Mouse (Mus musculus): Measurements from ENCODE around the gene Tmem102. TPM values are rescaled to one million over a fixed set of nuclear protein-coding genes. Genes with fewer than 3 reads are reported as not detected.

Tmem102 gene
- polyA plus RNA-seq, 1 experiment from 2014 or later, result 22.9 TPM

DNA sequence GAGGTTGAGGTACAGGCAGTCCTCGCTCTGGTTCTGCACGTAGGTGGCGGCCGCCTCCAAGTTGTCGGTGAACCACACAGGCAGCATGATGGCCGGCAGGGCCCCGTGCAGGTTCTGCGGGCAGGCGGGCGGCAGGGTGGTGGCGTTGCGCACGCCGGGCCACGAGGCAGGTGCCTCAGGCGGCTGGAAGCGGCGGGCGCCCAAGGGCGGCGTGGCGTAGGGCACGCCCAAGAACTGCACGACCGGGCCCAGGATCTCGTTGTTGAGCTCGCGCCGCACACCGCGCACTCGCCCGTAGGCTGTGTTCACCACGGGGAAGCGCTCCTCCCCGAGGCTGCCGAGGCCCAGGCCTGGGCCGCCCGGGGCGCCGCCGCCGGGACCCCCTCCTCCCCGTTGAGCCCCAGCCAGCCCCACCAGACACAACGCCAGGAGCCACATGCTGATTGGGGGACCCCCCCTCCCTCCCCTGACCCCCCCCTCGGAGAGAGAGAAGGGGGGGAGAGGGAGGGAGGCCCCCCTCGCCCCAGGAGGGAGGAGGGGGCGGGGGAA lies 28.7 kb upstream of the Tmem102 start:
- Histone ChIP-seq H3K9me3 (ENCODE audit: control insufficient read depth, low read length) (no peaks in the 10 kb centered on the region), H3K4me2 (ENCODE audit: low read length) (peak overlapping the region; percentile 77), H3K27ac (ENCODE audit: low read depth) (peak overlapping the region; percentile 11; the same call in 1 of the 2 replicates), H3K4me3 (ENCODE audit: low read depth, low read length) (peak overlapping the region; percentile 79), H3K4me1 (replicated peaks; ENCODE audit: control insufficient read depth, insufficient read depth, low read length) (peaks cover 28% of the 10 kb centered on the region), H3K9ac (ENCODE audit: low read length) (peak overlapping the region; percentile 60), H3K36me3 (ENCODE audit: control insufficient read depth, insufficient read depth, low read length) (peaks cover 20% of the 10 kb centered on the region), H3K27me3 (replicated peaks; ENCODE audit: control insufficient read depth, insufficient read depth, low read length) (no peaks in the 10 kb centered on the region)
- ATAC-seq (replicated peaks; ENCODE audit: low FRiP score, low TSS enrichment, low read depth) (no peak), DNase-seq (ENCODE audit: low spot score) (peak; percentile 70)
- WGBS, result 16% methylated on average over 31 of the region's 48 CpGs

DNA sequence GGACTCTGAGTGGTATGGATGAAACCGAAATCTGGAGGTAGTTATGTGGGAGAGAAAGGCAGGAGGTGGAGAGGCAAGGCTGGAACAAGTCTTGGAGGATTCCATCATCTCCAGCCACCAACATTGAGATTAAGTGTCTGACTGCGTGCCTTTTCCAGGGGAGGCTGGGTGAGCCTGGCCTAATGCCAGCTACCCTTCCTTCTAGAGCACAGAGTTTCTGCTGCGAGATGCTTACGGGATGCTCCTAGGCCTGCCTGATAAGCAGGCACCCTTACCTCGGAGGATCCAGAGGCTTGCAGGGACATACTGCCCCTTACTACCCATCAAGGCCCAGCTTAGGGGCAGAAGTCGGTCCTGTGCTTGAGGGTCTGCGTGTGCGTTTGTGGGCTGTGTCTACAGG lies 28.1 kb upstream of the Tmem102 start:
- Histone ChIP-seq H3K27me3 (replicated peaks; ENCODE audit: control insufficient read depth, insufficient read depth, low read length) (no peaks in the 10 kb centered on the region), H3K9me3 (ENCODE audit: control insufficient read depth, low read length) (no peaks in the 10 kb centered on the region), H3K4me2 (ENCODE audit: low read length) (peak overlapping the region; percentile 77), H3K9ac (ENCODE audit: low read length) (peak overlapping the region; percentile 60; the same call in 1 of the 2 replicates), H3K27ac (ENCODE audit: low read depth) (0 out of 2 replicates have a peak overlapping the region, but pooled peaks have one; percentile 11), H3K4me1 (replicated peaks; ENCODE audit: control insufficient read depth, insufficient read depth, low read length) (peaks cover 25% of the 10 kb centered on the region), H3K36me3 (ENCODE audit: control insufficient read depth, insufficient read depth, low read length) (peaks cover 22% of the 10 kb centered on the region), H3K4me3 (ENCODE audit: low read depth, low read length) (peak overlapping the region; percentile 79)
- DNase-seq (ENCODE audit: low spot score) (no peak), ATAC-seq (replicated peaks; ENCODE audit: low FRiP score, low TSS enrichment, low read depth) (no peak)
- 55% methylated on average over 8 of the region's 8 CpGs for WGBS

DNA sequence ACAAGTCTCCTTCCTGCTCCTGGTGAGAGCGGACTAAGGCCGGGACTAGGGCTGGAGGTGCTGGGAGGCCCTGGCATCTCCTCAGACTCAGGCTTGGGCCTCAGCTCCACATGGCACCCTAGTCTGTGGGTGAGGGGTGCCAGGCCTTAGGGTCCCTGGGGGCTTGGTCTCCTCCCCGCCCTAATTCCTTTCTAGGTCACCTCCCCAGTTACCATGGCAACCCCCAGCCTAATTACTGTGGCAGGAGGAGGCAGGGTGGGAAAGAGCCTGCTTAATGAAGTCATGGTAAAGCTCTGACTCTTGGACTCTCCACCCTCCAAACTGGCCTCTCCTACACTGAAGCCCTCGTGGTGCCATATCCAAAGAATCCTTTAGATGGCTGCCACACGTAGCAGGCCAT lies 23.4 kb upstream of the Tmem102 start:
- Histone ChIP-seq H3K27me3 (replicated peaks; ENCODE audit: control insufficient read depth, insufficient read depth, low read length) (no peaks in the 10 kb centered on the region), H3K9ac (ENCODE audit: low read length) (no peak overlapping the region), H3K27ac (ENCODE audit: low read depth) (no peak overlapping the region), H3K4me3 (ENCODE audit: low read depth, low read length) (no peak overlapping the region), H3K4me1 (replicated peaks; ENCODE audit: control insufficient read depth, insufficient read depth, low read length) (0 out of 2 replicates have a peak, but pooled peaks cover 4% of the 10 kb centered on the region), H3K4me2 (ENCODE audit: low read length) (no peak overlapping the region), H3K9me3 (ENCODE audit: control insufficient read depth, low read length) (no peaks in the 10 kb centered on the region), H3K36me3 (ENCODE audit: control insufficient read depth, insufficient read depth, low read length) (peaks cover 67% of the 10 kb centered on the region)
- no peak for DNase-seq (ENCODE audit: low spot score)
- no peak; the same call in 1 of the 2 replicates for ATAC-seq (replicated peaks; ENCODE audit: low FRiP score, low TSS enrichment, low read depth)
- 65% methylated on average over 5 of the region's 5 CpGs for WGBS

DNA sequence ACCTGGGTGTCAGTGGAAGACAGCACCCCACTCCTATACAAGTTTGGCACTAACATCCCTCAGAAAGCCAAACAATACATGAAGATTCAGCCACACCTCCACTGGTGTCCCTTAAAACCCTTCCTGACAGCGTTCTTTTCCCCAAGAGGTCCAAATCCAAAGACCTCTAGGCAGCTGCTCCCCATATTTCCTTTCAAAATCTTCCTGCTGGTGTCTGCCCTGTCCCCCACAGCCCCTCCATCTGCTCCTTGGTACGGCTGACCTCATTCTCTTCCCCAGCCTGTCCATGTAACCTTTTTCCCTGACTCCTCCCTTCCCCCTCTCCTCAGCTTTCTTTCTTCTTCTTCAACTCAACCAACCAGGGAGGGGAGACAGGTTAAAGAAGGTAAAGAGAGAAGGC lies 18.0 kb upstream of the Tmem102 start:
- Histone ChIP-seq H3K4me3 (ENCODE audit: low read depth, low read length) (no peak overlapping the region), H3K36me3 (ENCODE audit: control insufficient read depth, insufficient read depth, low read length) (peaks cover 45% of the 10 kb centered on the region), H3K27me3 (replicated peaks; ENCODE audit: control insufficient read depth, insufficient read depth, low read length) (no peaks in the 10 kb centered on the region), H3K27ac (ENCODE audit: low read depth) (no peak overlapping the region), H3K9ac (ENCODE audit: low read length) (no peak overlapping the region), H3K9me3 (ENCODE audit: control insufficient read depth, low read length) (no peaks in the 10 kb centered on the region), H3K4me1 (replicated peaks; ENCODE audit: control insufficient read depth, insufficient read depth, low read length) (no peaks in the 10 kb centered on the region), H3K4me2 (ENCODE audit: low read length) (no peak overlapping the region)
- WGBS, result 87% methylated on average over 2 of the region's 2 CpGs
- DNase-seq (ENCODE audit: low spot score), result no peak
- ATAC-seq (replicated peaks; ENCODE audit: low FRiP score, low TSS enrichment, low read depth), result no peak

DNA sequence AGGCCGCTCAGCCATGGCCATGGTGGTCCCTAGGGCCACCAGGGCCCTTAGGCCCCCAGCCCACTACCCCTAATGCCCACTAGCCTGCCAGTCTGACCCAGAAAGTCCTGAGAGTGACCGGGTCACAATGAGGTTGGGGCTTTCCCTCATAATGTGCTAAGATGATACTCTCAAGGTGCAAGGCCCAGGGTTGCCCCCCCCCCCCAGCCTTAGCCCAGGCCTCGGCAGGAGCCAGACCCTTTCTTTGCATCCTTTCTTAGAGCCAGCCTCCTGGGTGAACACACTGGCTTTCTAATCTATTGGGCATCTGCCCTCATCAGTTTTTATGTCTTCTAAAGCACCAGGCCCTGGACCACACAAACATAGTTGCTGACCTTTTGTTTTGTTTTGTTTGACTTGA lies 16.7 kb upstream of the Tmem102 start, which contains the start of gene Spem1:
Gene Spem1, minus strand, starts transcription at position 101 of the 400 bp plus-strand sequence.
- Histone ChIP-seq H3K4me2 (ENCODE audit: low read length) (no peak within 1 kb of the TSS), H3K27me3 (replicated peaks; ENCODE audit: control insufficient read depth, insufficient read depth, low read length) (no peaks in the 10 kb centered on the region), H3K4me3 (ENCODE audit: low read depth, low read length) (no peak within 1 kb of the TSS), H3K9ac (ENCODE audit: low read length) (no peak within 1 kb of the TSS), H3K9me3 (ENCODE audit: control insufficient read depth, low read length) (no peaks in the 10 kb centered on the region), H3K36me3 (ENCODE audit: control insufficient read depth, insufficient read depth, low read length) (peaks cover 32% of the 10 kb centered on the region), H3K4me1 (replicated peaks; ENCODE audit: control insufficient read depth, insufficient read depth, low read length) (no peaks in the 10 kb centered on the region), H3K27ac (ENCODE audit: low read depth) (no peak within 1 kb of the TSS)
- ATAC-seq (replicated peaks; ENCODE audit: low FRiP score, low TSS enrichment, low read depth) (no peak), DNase-seq (ENCODE audit: low spot score) (no peak)
- 80% methylated on average over 3 of the region's 3 CpGs for WGBS

DNA sequence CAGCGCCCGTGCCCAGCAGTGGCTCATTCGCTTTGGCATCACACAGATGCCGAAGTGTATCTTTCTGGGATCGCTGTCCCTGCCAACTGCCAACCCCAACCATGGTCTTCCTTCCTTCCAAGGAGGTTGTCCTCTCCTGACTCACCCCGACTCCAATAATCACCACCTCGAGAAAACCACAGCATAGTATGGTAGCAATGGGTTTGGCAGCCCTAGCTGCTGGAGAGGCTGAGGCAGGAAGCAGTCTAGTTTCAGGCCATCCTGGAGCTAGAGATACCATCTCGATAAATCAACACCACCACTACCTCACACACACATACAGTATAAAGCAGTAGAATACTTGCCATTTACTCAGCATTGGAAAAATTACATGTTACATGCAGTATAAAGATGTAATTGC lies 13.4 kb upstream of the Tmem102 start:
- Histone ChIP-seq H3K4me1 (replicated peaks; ENCODE audit: control insufficient read depth, insufficient read depth, low read length) (no peaks in the 10 kb centered on the region), H3K4me3 (ENCODE audit: low read depth, low read length) (no peak overlapping the region), H3K27ac (ENCODE audit: low read depth) (no peak overlapping the region), H3K4me2 (ENCODE audit: low read length) (no peak overlapping the region), H3K27me3 (replicated peaks; ENCODE audit: control insufficient read depth, insufficient read depth, low read length) (no peaks in the 10 kb centered on the region), H3K36me3 (ENCODE audit: control insufficient read depth, insufficient read depth, low read length) (0 out of 2 replicates have a peak, but pooled peaks cover under 1% of the 10 kb centered on the region), H3K9ac (ENCODE audit: low read length) (no peak overlapping the region), H3K9me3 (ENCODE audit: control insufficient read depth, low read length) (no peaks in the 10 kb centered on the region)
- DNase-seq (ENCODE audit: low spot score) (no peak), ATAC-seq (replicated peaks; ENCODE audit: low FRiP score, low TSS enrichment, low read depth) (no peak)
- 95% methylated on average over 8 of the region's 8 CpGs for WGBS

DNA sequence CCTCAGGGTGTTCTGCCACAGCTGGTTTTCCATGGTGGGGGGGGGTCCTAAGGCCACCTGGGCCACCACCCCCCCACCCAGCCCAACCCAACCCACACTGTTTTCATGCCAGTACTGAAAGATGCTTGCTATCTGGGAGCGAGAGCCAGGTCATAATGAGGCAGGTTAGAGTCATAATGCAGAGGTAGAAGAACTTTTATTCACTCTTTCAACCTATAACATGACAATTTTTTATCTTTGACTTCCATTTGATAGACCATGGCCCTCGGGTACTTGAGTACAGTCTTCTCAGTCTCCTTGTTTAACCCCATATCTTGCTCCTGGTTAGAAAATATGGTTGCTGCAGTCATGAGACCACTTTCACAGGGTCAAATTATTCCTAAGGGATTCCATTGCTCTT lies 12.9 kb upstream of the Tmem102 start, which contains the start of gene Spem2:
Gene Spem2, minus strand, starts transcription at position 101 of the 400 bp plus-strand sequence.
- H3K9ac ChIP-seq (ENCODE audit: low read length), result no peak within 1 kb of the TSS
- ATAC-seq (replicated peaks; ENCODE audit: low FRiP score, low TSS enrichment, low read depth) (no peak), DNase-seq (ENCODE audit: low spot score) (no peak)
- no peak within 1 kb of the TSS for H3K4me2 ChIP-seq (ENCODE audit: low read length)
- H3K36me3 ChIP-seq (ENCODE audit: control insufficient read depth, insufficient read depth, low read length), result no peaks in the 10 kb centered on the region
- no peaks in the 10 kb centered on the region for H3K27me3 ChIP-seq (replicated peaks; ENCODE audit: control insufficient read depth, insufficient read depth, low read length)
- H3K9me3 ChIP-seq (ENCODE audit: control insufficient read depth, low read length), result no peaks in the 10 kb centered on the region
- no peaks in the 10 kb centered on the region for H3K4me1 ChIP-seq (replicated peaks; ENCODE audit: control insufficient read depth, insufficient read depth, low read length)
- 80% methylated on average over 2 of the region's 2 CpGs for WGBS
- no peak within 1 kb of the TSS for H3K4me3 ChIP-seq (ENCODE audit: low read depth, low read length)
- H3K27ac ChIP-seq (ENCODE audit: low read depth), result no peak within 1 kb of the TSS

DNA sequence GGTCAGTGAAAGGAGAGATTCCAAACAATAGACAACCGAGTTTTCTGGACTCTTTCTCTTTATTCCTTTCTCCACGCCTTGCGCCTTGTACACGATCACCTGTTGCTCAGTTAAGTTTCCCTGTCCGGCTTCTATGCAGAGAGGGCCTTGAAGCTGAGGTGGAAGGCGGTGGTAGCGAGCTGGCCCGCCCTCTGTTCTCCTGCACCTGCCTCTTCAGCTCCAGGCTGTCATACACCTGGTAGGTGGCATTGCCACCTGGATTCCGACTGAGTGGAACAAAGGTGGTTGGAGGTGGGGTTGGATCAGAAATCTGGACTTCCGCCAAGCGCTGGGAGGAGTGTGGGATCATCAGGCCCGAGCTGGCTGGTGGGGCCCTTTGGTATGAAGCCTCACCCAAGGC lies 11.1 kb upstream of the Tmem102 start:
- H3K4me2 ChIP-seq (ENCODE audit: low read length), result no peak overlapping the region
- H3K4me3 ChIP-seq (ENCODE audit: low read depth, low read length), result no peak overlapping the region
- H3K27ac ChIP-seq (ENCODE audit: low read depth), result no peak overlapping the region
- H3K27me3 ChIP-seq (replicated peaks; ENCODE audit: control insufficient read depth, insufficient read depth, low read length), result no peaks in the 10 kb centered on the region
- WGBS, result 87% methylated on average over 12 of the region's 12 CpGs
- H3K9ac ChIP-seq (ENCODE audit: low read length), result no peak overlapping the region
- no peaks in the 10 kb centered on the region for H3K4me1 ChIP-seq (replicated peaks; ENCODE audit: control insufficient read depth, insufficient read depth, low read length)
- H3K9me3 ChIP-seq (ENCODE audit: control insufficient read depth, low read length), result no peaks in the 10 kb centered on the region
- ATAC-seq (replicated peaks; ENCODE audit: low FRiP score, low TSS enrichment, low read depth), result no peak
- DNase-seq (ENCODE audit: low spot score), result no peak
- H3K36me3 ChIP-seq (ENCODE audit: control insufficient read depth, insufficient read depth, low read length), result no peaks in the 10 kb centered on the region

DNA sequence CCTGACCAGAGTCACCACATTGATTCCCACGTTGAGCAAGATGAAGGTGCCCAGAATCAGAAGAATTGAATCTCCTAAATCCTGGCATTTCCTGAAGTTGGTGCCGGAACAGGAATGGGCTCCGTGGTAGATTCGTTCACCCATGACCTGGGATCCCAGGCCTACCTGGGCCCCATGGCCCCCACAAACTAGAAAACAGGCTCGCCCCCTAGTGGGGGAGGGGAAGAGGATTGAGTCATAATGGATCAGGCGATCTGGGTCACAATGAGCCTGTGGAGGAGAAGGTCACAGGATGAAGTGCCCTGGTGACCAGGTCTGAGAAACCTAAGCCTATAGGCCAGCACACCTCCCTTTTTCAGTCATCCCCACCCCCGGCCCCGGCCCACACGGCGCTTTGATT lies 9.7 kb upstream of the Tmem102 start, which contains the start of gene Gm39566:
Gene Gm39566, minus strand, starts transcription at position 144 of the 400 bp plus-strand sequence.
- Histone ChIP-seq H3K27me3 (replicated peaks; ENCODE audit: control insufficient read depth, insufficient read depth, low read length) (no peaks in the 10 kb centered on the region), H3K4me1 (replicated peaks; ENCODE audit: control insufficient read depth, insufficient read depth, low read length) (no peaks in the 10 kb centered on the region), H3K27ac (ENCODE audit: low read depth) (no peak within 1 kb of the TSS), H3K4me3 (ENCODE audit: low read depth, low read length) (no peak within 1 kb of the TSS), H3K9me3 (ENCODE audit: control insufficient read depth, low read length) (no peaks in the 10 kb centered on the region), H3K9ac (ENCODE audit: low read length) (no peak within 1 kb of the TSS), H3K4me2 (ENCODE audit: low read length) (no peak within 1 kb of the TSS), H3K36me3 (ENCODE audit: control insufficient read depth, insufficient read depth, low read length) (no peaks in the 10 kb centered on the region)
- 62% methylated on average over 10 of the region's 10 CpGs for WGBS
- ATAC-seq (replicated peaks; ENCODE audit: low FRiP score, low TSS enrichment, low read depth) (no peak), DNase-seq (ENCODE audit: low spot score) (no peak)
